Comparison of ENCODE assay signal across 8 mouse cellular contexts in genomic region chr1:176355342-176355741, GRCm38 (mm10).
DNase-seq lines count a peak whose midpoint lies in the region.

No protein-coding gene starts in this region.

- intact Hi-C loops in left cerebral cortex, postnatal 4 days (cut with DNase I): no loop called here
- intact Hi-C loops in heart, postnatal 10 days (cut with DNase I): no loop called here

- peak; percentile 18 to 39 for DNase-seq in kidney, postnatal 4 days
- no peak for DNase-seq in kidney, postnatal 25 days
- DNase-seq in frontal cortex, postnatal 36 days (ENCODE audit: low spot score in 2 of 2): peak; percentile 49 to 54
- DNase-seq in left cerebral cortex, postnatal 4 days: peak; percentile 36
- peak; percentile 15 for DNase-seq in right cerebral cortex, postnatal 4 days
- DNase-seq in heart, postnatal 10 days: no peak
- DNase-seq in heart, adult 9 months (ENCODE audit: low spot score in 2 of 2): no peak
- no peak for DNase-seq in urinary bladder, postnatal 4 days (ENCODE audit: low spot score in 2 of 2)

Comparison
In these comparisons a context has a peak if more than half of its experiments do, and no peak if none do; other contexts are left out.
1. DNase-seq: peak in kidney, postnatal 4 days (2 of 2), frontal cortex, postnatal 36 days (2 of 2), left cerebral cortex, postnatal 4 days (single experiment) and right cerebral cortex, postnatal 4 days (single experiment); none in kidney, postnatal 25 days (0 of 2), heart, postnatal 10 days (0 of 2), heart, adult 9 months (0 of 2) and urinary bladder, postnatal 4 days (0 of 2).